Comparison of ENCODE assay signal across 9 mouse cellular contexts in the genomic region with DNA sequence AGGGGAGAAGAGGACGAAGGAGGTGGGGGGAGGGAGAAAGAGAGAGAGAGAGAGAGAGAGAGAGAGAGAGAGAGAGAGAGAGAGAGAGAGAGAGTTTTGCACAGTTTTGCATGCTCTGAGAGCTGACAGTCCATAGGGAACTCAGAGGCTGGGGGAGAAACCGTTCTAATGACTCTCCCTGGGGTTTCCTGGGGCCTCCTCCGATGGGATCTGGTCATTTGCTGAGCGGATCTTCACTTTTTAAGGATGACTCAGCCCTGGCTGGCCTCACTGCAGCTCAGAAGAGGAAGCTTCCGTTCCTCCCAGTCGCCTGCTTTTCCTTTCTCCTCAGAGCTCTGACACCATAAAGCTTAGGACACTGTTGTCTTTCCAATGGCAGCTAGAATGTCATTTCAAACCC.
DNase-seq lines count a peak whose midpoint lies in the region; ATAC-seq and TF ChIP-seq lines count a peak whose summit lies in the region.
"Had no signal": no experiment of that assay in that cellular context is flagged by ENCODE, and none has a peak within 500 bp of the region (broad histone marks: within the 10 kb centered on the region; RNA-seq: fewer than 3 reads in every experiment).

No protein-coding gene starts in this region.

- no peaks in the 10 kb centered on the region for H3K9me3 ChIP-seq in midbrain, embryonic 10.5 days (replicated peaks)
- no peaks in the 10 kb centered on the region for H3K9me3 ChIP-seq in midbrain, embryonic 15.5 days
- no peaks in the 10 kb centered on the region for H3K9me3 ChIP-seq in heart, embryonic 14.5 days (ENCODE audit: control insufficient read depth, low read length)
- H3K9me3 ChIP-seq: embryonic facial prominence, embryonic 13.5 days had no signal

- no peak overlapping the region for H3K9ac ChIP-seq in midbrain, embryonic 15.5 days
- H3K9ac ChIP-seq in heart, embryonic 14.5 days (ENCODE audit: low read length) = no peak overlapping the region
- H3K9ac ChIP-seq: embryonic facial prominence, embryonic 13.5 days had no signal

- H3K36me3 ChIP-seq in midbrain, embryonic 10.5 days = no peaks in the 10 kb centered on the region
- H3K36me3 ChIP-seq in midbrain, embryonic 15.5 days (replicated peaks) = no peaks in the 10 kb centered on the region
- H3K36me3 ChIP-seq in heart, embryonic 14.5 days (ENCODE audit: control insufficient read depth, insufficient read depth, low read length) = no peaks in the 10 kb centered on the region
- H3K36me3 ChIP-seq in thymus, adult 2 months (ENCODE audit: control insufficient read depth, insufficient read depth, low read length) = no peaks in the 10 kb centered on the region
- H3K36me3 ChIP-seq: embryonic facial prominence, embryonic 13.5 days had no signal

- H3K4me3 ChIP-seq in midbrain, embryonic 10.5 days = no peak overlapping the region
- H3K4me3 ChIP-seq in midbrain, embryonic 15.5 days = no peak overlapping the region
- no peak overlapping the region for H3K4me3 ChIP-seq in heart, embryonic 14.5 days (ENCODE audit: control insufficient read depth in 1 of 2, insufficient read depth in 1 of 2, low read depth in 1 of 2, low read length in 2 of 2)
- H3K4me3 ChIP-seq in thymus, adult 2 months (ENCODE audit: control insufficient read depth, insufficient read depth, low read length) = no peak overlapping the region
- H3K4me3 ChIP-seq: embryonic facial prominence, embryonic 13.5 days had no signal

- 6% methylated on average over 6 of the region's 6 CpGs for WGBS in midbrain, embryonic 10.5 days
- 10% methylated on average over 6 of the region's 6 CpGs for WGBS in midbrain, embryonic 15.5 days
- 19% methylated on average over 6 of the region's 6 CpGs for WGBS in heart, embryonic 14.5 days
- WGBS in thymus, adult 2 months = 39% methylated on average over 6 of the region's 6 CpGs

- peaks cover 47% of the 10 kb centered on the region for H3K4me1 ChIP-seq in midbrain, embryonic 10.5 days
- peaks cover 17% of the 10 kb centered on the region for H3K4me1 ChIP-seq in midbrain, embryonic 15.5 days
- peaks cover 4 to 14% of the 10 kb centered on the region in 2 experiments for H3K4me1 ChIP-seq in heart, embryonic 14.5 days (ENCODE audit: control insufficient read depth in 2 of 2, insufficient read depth in 2 of 2, low read length in 2 of 2)
- no peaks in the 10 kb centered on the region for H3K4me1 ChIP-seq in thymus, adult 2 months (replicated peaks; ENCODE audit: control insufficient read depth, insufficient read depth, low read length)

- H3K27me3 ChIP-seq in midbrain, embryonic 10.5 days (ENCODE audit: low read depth, poor library complexity, severe bottlenecking) = no peaks in the 10 kb centered on the region
- no peaks in the 10 kb centered on the region for H3K27me3 ChIP-seq in midbrain, embryonic 15.5 days (replicated peaks)
- no peaks in the 10 kb centered on the region for H3K27me3 ChIP-seq in heart, embryonic 14.5 days (ENCODE audit: control insufficient read depth, insufficient read depth, low read length)
- H3K27me3 ChIP-seq in thymus, adult 2 months (ENCODE audit: control insufficient read depth, insufficient read depth, low read length) = no peaks in the 10 kb centered on the region
- H3K27me3 ChIP-seq: embryonic facial prominence, embryonic 13.5 days had no signal

- peak overlapping the region; percentile 61 for H3K27ac ChIP-seq in midbrain, embryonic 10.5 days (replicated peaks)
- H3K27ac ChIP-seq in midbrain, embryonic 15.5 days = no peak overlapping the region
- H3K27ac ChIP-seq in heart, embryonic 14.5 days (replicated peaks in 1 of 2; ENCODE audit: control insufficient read depth in 1 of 2, insufficient read depth in 1 of 2, low read depth in 2 of 2, low read length in 2 of 2) = no peak overlapping the region
- H3K27ac ChIP-seq in thymus, adult 2 months (ENCODE audit: control insufficient read depth, insufficient read depth, low read length) = no peak overlapping the region
- H3K27ac ChIP-seq: embryonic facial prominence, embryonic 13.5 days had no signal

- DNase-seq in midbrain, embryonic 10.5 days (ENCODE audit: low spot score) = no peak
- DNase-seq in adrenal gland, postnatal 36 days = peak; percentile 16 to 32
- peak; percentile 8 to 26 for DNase-seq in lung, postnatal 4 days
- no peak for DNase-seq in thymus, adult 2 months
- no peak for DNase-seq in frontal cortex, postnatal 14 days (ENCODE audit: low spot score in 2 of 2)
- no peak for DNase-seq in layer of hippocampus, adult 18-20 months (ENCODE audit: low spot score in 2 of 2)

- ATAC-seq in midbrain, embryonic 15.5 days (replicated peaks) = no peak
- no peak for ATAC-seq in heart, embryonic 14.5 days (ENCODE audit: insufficient number of reproducible peaks, insufficient read depth, low FRiP score, low read depth)

- TF ChIP-seq CTCF in thymus, adult 2 months (IDR thresholded peaks at IDR 0.05; ENCODE audit: borderline replicate concordance, control insufficient read depth, extremely low read depth, insufficient read depth, low read length, poor library complexity) = no peak

- no peak for TF ChIP-seq POLR2A in thymus, adult 2 months (IDR thresholded peaks at IDR 0.05; ENCODE audit: control insufficient read depth, extremely low read depth, insufficient read depth, low read length, poor library complexity)

- no peak overlapping the region for H3K4me2 ChIP-seq in midbrain, embryonic 15.5 days
- peak overlapping the region; percentile 22 for H3K4me2 ChIP-seq in heart, embryonic 14.5 days (ENCODE audit: low read length)
- H3K4me2 ChIP-seq: embryonic facial prominence, embryonic 13.5 days had no signal

Comparison
In these comparisons a context has a peak if more than half of its experiments do, and no peak if none do; other contexts are left out.
1. DNase-seq: peak in adrenal gland, postnatal 36 days (2 of 2) and lung, postnatal 4 days (2 of 2); none in midbrain, embryonic 10.5 days (single experiment), thymus, adult 2 months (single experiment), frontal cortex, postnatal 14 days (0 of 2) and layer of hippocampus, adult 18-20 months (0 of 2).